Comparison of ENCODE assay signal across 24 mouse cellular contexts in the genomic region with DNA sequence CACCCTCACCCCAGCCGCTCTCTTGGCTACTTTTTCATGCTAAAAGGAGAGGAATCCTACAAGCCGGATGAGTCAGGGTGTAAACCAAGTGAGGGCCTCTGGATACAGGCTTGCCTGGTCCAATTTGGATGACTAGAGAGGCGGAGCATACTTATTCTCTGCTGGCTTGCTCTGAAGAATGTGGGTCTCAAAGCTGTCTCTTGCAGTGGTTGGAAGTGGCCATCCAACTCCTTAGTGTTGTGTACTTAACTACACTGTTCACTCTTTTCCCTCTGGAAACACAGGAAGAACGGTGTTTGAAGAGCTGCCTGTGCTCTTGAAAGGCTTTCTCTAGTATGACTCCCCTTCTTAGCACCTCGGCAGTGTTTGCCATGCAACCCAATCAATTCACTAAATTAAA.
A peak's percentile ranks its signal among the peaks of the same experiment; 100 is the strongest.
DNase-seq lines count a peak whose midpoint lies in the region; ATAC-seq and TF ChIP-seq lines count a peak whose summit lies in the region.
"Had no signal": no experiment of that assay in that cellular context is flagged by ENCODE, and none has a peak within 500 bp of the region (broad histone marks: within the 10 kb centered on the region; RNA-seq: fewer than 3 reads in every experiment).

No protein-coding gene starts in this region.

- peak; percentile 35; the same call in 1 of the 2 replicates for ATAC-seq in lung, embryonic 14.5 days (ENCODE audit: insufficient read depth)
- ATAC-seq in erythroblast, adult 5-6 weeks (replicated peaks; ENCODE audit: low FRiP score, poor library complexity, severe bottlenecking): no peak
- ATAC-seq: activated CD4-positive, CD25-positive, alpha-beta regulatory T cell, adult 4 months; CD4-positive, CD25-positive, alpha-beta regulatory T cell, adult 4 months; forebrain, embryonic 15.5 days; hindbrain, embryonic 16.5 days; intestine, embryonic 15.5 days; Patski had no signal

- no peak overlapping the region for H3K9ac ChIP-seq in lung, embryonic 14.5 days
- H3K9ac ChIP-seq: forebrain, embryonic 12.5 days; forebrain, embryonic 15.5 days; hindbrain, embryonic 13.5 days; intestine, embryonic 15.5 days had no signal

- no peak overlapping the region for H3K4me3 ChIP-seq in lung, embryonic 14.5 days (ENCODE audit: low read depth, low read length)
- H3K4me3 ChIP-seq in embryonic fibroblast, embryonic 13.5 days (ENCODE audit: insufficient read depth, low read length): no peak overlapping the region
- no peak overlapping the region for H3K4me3 ChIP-seq in kidney, adult 2 months (ENCODE audit: insufficient read depth, low read depth, low read length)
- H3K4me3 ChIP-seq: erythroblast, embryonic 14.5 days; forebrain, embryonic 12.5 days; forebrain, embryonic 15.5 days; heart, adult 2 months; hindbrain, embryonic 13.5 days; intestine, embryonic 15.5 days had no signal

- no peaks in the 10 kb centered on the region for H3K36me3 ChIP-seq in lung, embryonic 14.5 days (ENCODE audit: insufficient read depth)
- H3K36me3 ChIP-seq in kidney, adult 2 months (ENCODE audit: control insufficient read depth, insufficient read depth, low read length): no peaks in the 10 kb centered on the region
- H3K36me3 ChIP-seq: forebrain, embryonic 12.5 days; forebrain, embryonic 15.5 days; hindbrain, embryonic 13.5 days; intestine, embryonic 15.5 days had no signal

- 44% methylated on average over 5 of the region's 5 CpGs for WGBS in lung, embryonic 14.5 days
- 84% methylated on average over 5 of the region's 5 CpGs for whole genome bisulfite sequencing in kidney, adult 2 months

- DNase-seq in lung, embryonic 14.5 days: peak; percentile 11
- DNase-seq in lung, postnatal 10 days: no peak
- peak; percentile 26 for DNase-seq in 3T3-L1 (ENCODE audit: low read depth, low spot score)
- peak; percentile 47 for DNase-seq in NIH3T3 (ENCODE audit: low read depth)
- no peak for DNase-seq in kidney, adult 2 months
- DNase-seq: adrenal gland, postnatal 10 days; adrenal gland, postnatal 36 days; cerebellum, adult 18-20 months; cerebellum, adult 9-10 months; cerebellum, postnatal 14 days; gastrocnemius, postnatal 25 days; heart, adult 2 months had no signal

- H3K9me3 ChIP-seq in lung, embryonic 14.5 days (ENCODE audit: low read depth, low read length): no peaks in the 10 kb centered on the region
- H3K9me3 ChIP-seq: forebrain, embryonic 12.5 days; forebrain, embryonic 15.5 days; hindbrain, embryonic 13.5 days; intestine, embryonic 15.5 days had no signal

- no peak for TF ChIP-seq POLR2A in embryonic fibroblast, embryonic 13.5 days (IDR thresholded peaks at IDR 0.05; ENCODE audit: low read depth, low read length)
- no peak for TF ChIP-seq POLR2A in kidney, adult 2 months (IDR thresholded peaks at IDR 0.05; ENCODE audit: low read depth, low read length)

- H3K27ac ChIP-seq in lung, embryonic 14.5 days (ENCODE audit: low read depth): no peak overlapping the region
- H3K27ac ChIP-seq in embryonic fibroblast, embryonic 13.5 days (ENCODE audit: insufficient read depth, low read length): peak overlapping the region; percentile 25; the same call in 1 of the 2 replicates
- no peak overlapping the region for H3K27ac ChIP-seq in kidney, adult 2 months (ENCODE audit: insufficient read depth, low read depth, low read length)
- H3K27ac ChIP-seq: forebrain, embryonic 12.5 days; forebrain, embryonic 15.5 days; heart, adult 2 months; hindbrain, embryonic 13.5 days; intestine, embryonic 15.5 days had no signal

- H3K27me3 ChIP-seq in lung, embryonic 14.5 days (ENCODE audit: insufficient read depth, low read length): no peaks in the 10 kb centered on the region
- no peaks in the 10 kb centered on the region for H3K27me3 ChIP-seq in kidney, adult 2 months (replicated peaks; ENCODE audit: control insufficient read depth, insufficient read depth, low read length)
- H3K27me3 ChIP-seq: forebrain, embryonic 12.5 days; forebrain, embryonic 15.5 days; hindbrain, embryonic 13.5 days; intestine, embryonic 15.5 days; Patski had no signal

- no peak for TF ChIP-seq CTCF in lung, embryonic 14.5 days (IDR thresholded peaks at IDR 0.05; ENCODE audit: low read depth)
- no peak for TF ChIP-seq CTCF in embryonic fibroblast, embryonic 13.5 days (IDR thresholded peaks at IDR 0.05; ENCODE audit: borderline replicate concordance, insufficient read depth, low read length)
- no peak for TF ChIP-seq CTCF in kidney, adult 2 months (conservative IDR thresholded peaks at IDR 0.05; ENCODE audit: insufficient read depth, insufficient read length, low read depth, low read length)

- H3K4me1 ChIP-seq in lung, embryonic 14.5 days (ENCODE audit: insufficient read depth): no peaks in the 10 kb centered on the region
- H3K4me1 ChIP-seq in embryonic fibroblast, embryonic 13.5 days (ENCODE audit: control insufficient read depth, insufficient read depth, low read length): peaks cover 3% of the 10 kb centered on the region; the same call in 1 of the 2 replicates
- peaks cover 3% of the 10 kb centered on the region; the same call in 1 of the 2 replicates for H3K4me1 ChIP-seq in kidney, adult 2 months (ENCODE audit: control insufficient read depth, insufficient read depth, low read length)
- H3K4me1 ChIP-seq: forebrain, embryonic 12.5 days; forebrain, embryonic 15.5 days; hindbrain, embryonic 13.5 days; intestine, embryonic 15.5 days had no signal

- H3K4me2 ChIP-seq in lung, embryonic 14.5 days: no peak overlapping the region
- H3K4me2 ChIP-seq: forebrain, embryonic 12.5 days; forebrain, embryonic 15.5 days; heart, embryonic 11.5 days; hindbrain, embryonic 13.5 days; intestine, embryonic 15.5 days had no signal

Comparison
In these comparisons a context has a peak if more than half of its experiments do, and no peak if none do; other contexts are left out.
1. DNase-seq: peak in lung, embryonic 14.5 days (single experiment), 3T3-L1 (single experiment) and NIH3T3 (single experiment); none in lung, postnatal 10 days (single experiment) and kidney, adult 2 months (single experiment).